Mouse (Mus musculus): ENCODE measurements around the gene Fmnl2. TPM values are rescaled to one million over a fixed set of nuclear protein-coding genes. Genes with fewer than 3 reads are reported as not detected.

Fmnl2 gene
- polyA plus RNA-seq, 1 experiment, result 2.6 TPM

DNA sequence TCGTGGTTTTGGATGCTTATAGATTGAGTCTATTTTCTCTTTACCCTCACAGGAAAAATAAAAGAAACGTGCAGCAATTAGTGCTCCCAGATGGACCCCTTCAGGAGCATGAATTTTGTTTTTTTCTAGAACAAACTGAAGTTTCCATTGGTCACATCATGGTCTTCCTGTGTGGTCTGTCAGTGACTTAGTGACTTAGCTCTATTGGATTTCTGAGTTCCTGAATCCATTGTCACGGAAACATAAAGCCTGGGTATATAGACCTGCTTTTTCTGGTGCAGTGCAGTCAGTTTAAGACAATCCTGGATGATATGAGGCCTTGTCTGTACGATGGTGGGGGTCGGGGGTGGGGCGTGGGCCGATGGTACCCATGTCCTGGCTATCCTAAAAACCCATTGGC is 7.0 kb downstream of the Fmnl2 start:
- H3K27me3 ChIP-seq (ENCODE audit: control insufficient read depth, insufficient read depth, insufficient read length), result no peaks in the 10 kb centered on the region
- H3K36me3 ChIP-seq (ENCODE audit: control insufficient read depth, insufficient read depth), result no peaks in the 10 kb centered on the region
- H3K79me2 ChIP-seq (ENCODE audit: control insufficient read depth, insufficient read depth), result peaks cover 73% of the 10 kb centered on the region
- no peak overlapping the region for H3ac ChIP-seq (ENCODE audit: control insufficient read depth, insufficient read length, low read depth)
- no peak for TF ChIP-seq MYOD1 (IDR thresholded peaks at IDR 0.05; ENCODE audit: control insufficient read depth, insufficient read length, low read depth)
- TF ChIP-seq MYOG (IDR thresholded peaks at IDR 0.05; ENCODE audit: control insufficient read depth, extremely low read depth, insufficient read length), result no peak
- TF ChIP-seq CTCF (IDR thresholded peaks at IDR 0.05; ENCODE audit: control insufficient read depth, insufficient read depth, insufficient read length), result no peak
- no peak for TF ChIP-seq USF1 (IDR thresholded peaks at IDR 0.05; ENCODE audit: low read depth)
- TF ChIP-seq FOSL1 (IDR thresholded peaks at IDR 0.05; ENCODE audit: insufficient read depth, low read length, poor library complexity, severe bottlenecking), result no peak
- no peak for TF ChIP-seq MAX (IDR thresholded peaks at IDR 0.05)
- no peak for TF ChIP-seq CEBPB (IDR thresholded peaks at IDR 0.05; ENCODE audit: low read depth)
- no peak overlapping the region for H3K4me3 ChIP-seq (ENCODE audit: insufficient read depth, poor library complexity, severe bottlenecking)
- peaks cover 20% of the 10 kb centered on the region for H3K79me3 ChIP-seq (ENCODE audit: low read depth)

GRCm38 (mm10) chr2:52866151-52866550 is 8.5 kb downstream of the Fmnl2 start:
- no peaks in the 10 kb centered on the region for H3K36me3 ChIP-seq (ENCODE audit: control insufficient read depth, insufficient read depth)

DNA sequence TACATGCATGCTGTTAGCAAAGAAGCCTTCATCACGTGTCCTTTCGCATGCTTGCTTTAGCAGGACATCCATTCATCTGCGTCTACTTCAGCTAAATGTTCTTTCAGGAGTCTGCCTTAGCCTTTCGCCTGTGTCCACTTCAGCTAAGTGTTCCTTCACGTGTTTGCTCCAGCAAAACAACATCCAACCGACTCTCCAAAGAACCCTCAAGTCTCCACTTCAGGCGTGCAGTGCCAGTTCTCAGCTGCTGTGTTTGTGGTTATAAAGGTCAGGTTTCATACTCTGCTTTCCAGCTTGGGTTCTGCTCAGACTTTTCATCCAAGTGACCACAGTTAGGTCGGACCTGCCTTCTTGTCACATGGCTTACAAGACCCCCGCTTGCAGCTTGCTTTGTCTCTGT is 10.1 kb downstream of the Fmnl2 start:
- no peak overlapping the region for H3ac ChIP-seq (ENCODE audit: control insufficient read depth, insufficient read length, low read depth)
- no peaks in the 10 kb centered on the region for H3K36me3 ChIP-seq (ENCODE audit: control insufficient read depth, insufficient read depth)
- peaks cover 17% of the 10 kb centered on the region for H3K79me3 ChIP-seq (ENCODE audit: low read depth)
- no peaks in the 10 kb centered on the region for H3K27me3 ChIP-seq (ENCODE audit: control insufficient read depth, insufficient read depth, insufficient read length)
- H3K79me2 ChIP-seq (ENCODE audit: control insufficient read depth, insufficient read depth), result peaks cover 62% of the 10 kb centered on the region
- no peak overlapping the region for H3K4me3 ChIP-seq (ENCODE audit: insufficient read depth, poor library complexity, severe bottlenecking)
- no peak for TF ChIP-seq MAX (IDR thresholded peaks at IDR 0.05)
- TF ChIP-seq FOSL1 (IDR thresholded peaks at IDR 0.05; ENCODE audit: insufficient read depth, low read length, poor library complexity, severe bottlenecking), result no peak
- no peak for TF ChIP-seq MYOG (IDR thresholded peaks at IDR 0.05; ENCODE audit: control insufficient read depth, extremely low read depth, insufficient read length)
- no peak for TF ChIP-seq CEBPB (IDR thresholded peaks at IDR 0.05; ENCODE audit: low read depth)
- TF ChIP-seq USF1 (IDR thresholded peaks at IDR 0.05; ENCODE audit: low read depth), result no peak
- no peak for TF ChIP-seq MYOD1 (IDR thresholded peaks at IDR 0.05; ENCODE audit: control insufficient read depth, insufficient read length, low read depth)
- no peak for TF ChIP-seq CTCF (IDR thresholded peaks at IDR 0.05; ENCODE audit: control insufficient read depth, insufficient read depth, insufficient read length)

More at GRCm38 (mm10) chr2:52866151-52866550, 8.5 kb downstream of the Fmnl2 start:
- Histone ChIP-seq H3K27me3 (ENCODE audit: control insufficient read depth, insufficient read depth, insufficient read length) (no peaks in the 10 kb centered on the region), H3K79me2 (ENCODE audit: control insufficient read depth, insufficient read depth) (peaks cover 67% of the 10 kb centered on the region), H3K4me3 (ENCODE audit: insufficient read depth, poor library complexity, severe bottlenecking) (no peak overlapping the region), H3ac (ENCODE audit: control insufficient read depth, insufficient read length, low read depth) (no peak overlapping the region), H3K79me3 (ENCODE audit: low read depth) (peaks cover 17% of the 10 kb centered on the region)
- TF ChIP-seq FOSL1 (IDR thresholded peaks at IDR 0.05; ENCODE audit: insufficient read depth, low read length, poor library complexity, severe bottlenecking), result no peak
- TF ChIP-seq CEBPB (IDR thresholded peaks at IDR 0.05; ENCODE audit: low read depth), result no peak
- no peak for TF ChIP-seq MYOD1 (IDR thresholded peaks at IDR 0.05; ENCODE audit: control insufficient read depth, insufficient read length, low read depth)
- TF ChIP-seq CTCF (IDR thresholded peaks at IDR 0.05; ENCODE audit: control insufficient read depth, insufficient read depth, insufficient read length), result no peak

GRCm38 (mm10) chr2:52868181-52868580 is 10.5 kb downstream of the Fmnl2 start:
- H3K36me3 ChIP-seq (ENCODE audit: control insufficient read depth, insufficient read depth), result no peaks in the 10 kb centered on the region
- H3K79me2 ChIP-seq (ENCODE audit: control insufficient read depth, insufficient read depth), result peaks cover 58% of the 10 kb centered on the region
- no peak overlapping the region for H3K4me3 ChIP-seq (ENCODE audit: insufficient read depth, poor library complexity, severe bottlenecking)

GRCm38 (mm10) chr2:52872636-52873035 is 15.0 kb downstream of the Fmnl2 start:
- Histone ChIP-seq H3K36me3 (ENCODE audit: control insufficient read depth, insufficient read depth) (no peaks in the 10 kb centered on the region), H3ac (ENCODE audit: control insufficient read depth, insufficient read length, low read depth) (no peak overlapping the region), H3K79me2 (ENCODE audit: control insufficient read depth, insufficient read depth) (peaks cover 38% of the 10 kb centered on the region), H3K4me3 (ENCODE audit: insufficient read depth, poor library complexity, severe bottlenecking) (no peak overlapping the region), H3K79me3 (ENCODE audit: low read depth) (peaks cover 5% of the 10 kb centered on the region), H3K27me3 (ENCODE audit: control insufficient read depth, insufficient read depth, insufficient read length) (no peaks in the 10 kb centered on the region)
- TF ChIP-seq CTCF (IDR thresholded peaks at IDR 0.05; ENCODE audit: control insufficient read depth, insufficient read depth, insufficient read length) (no peak), MYOD1 (IDR thresholded peaks at IDR 0.05; ENCODE audit: control insufficient read depth, insufficient read length, low read depth) (no peak), MYOG (IDR thresholded peaks at IDR 0.05; ENCODE audit: control insufficient read depth, extremely low read depth, insufficient read length) (no peak), FOSL1 (IDR thresholded peaks at IDR 0.05; ENCODE audit: insufficient read depth, low read length, poor library complexity, severe bottlenecking) (no peak), MAX (IDR thresholded peaks at IDR 0.05) (no peak), CEBPB (IDR thresholded peaks at IDR 0.05; ENCODE audit: low read depth) (no peak), USF1 (IDR thresholded peaks at IDR 0.05; ENCODE audit: low read depth) (no peak)

More at GRCm38 (mm10) chr2:52868181-52868580, 10.5 kb downstream of the Fmnl2 start:
- no peak for TF ChIP-seq MAX (IDR thresholded peaks at IDR 0.05)
- no peak for TF ChIP-seq CEBPB (IDR thresholded peaks at IDR 0.05; ENCODE audit: low read depth)
- TF ChIP-seq USF1 (IDR thresholded peaks at IDR 0.05; ENCODE audit: low read depth), result no peak
- no peak for TF ChIP-seq MYOG (IDR thresholded peaks at IDR 0.05; ENCODE audit: control insufficient read depth, extremely low read depth, insufficient read length)
- no peak for TF ChIP-seq MYOD1 (IDR thresholded peaks at IDR 0.05; ENCODE audit: control insufficient read depth, insufficient read length, low read depth)
- TF ChIP-seq CTCF (IDR thresholded peaks at IDR 0.05; ENCODE audit: control insufficient read depth, insufficient read depth, insufficient read length), result no peak
- TF ChIP-seq FOSL1 (IDR thresholded peaks at IDR 0.05; ENCODE audit: insufficient read depth, low read length, poor library complexity, severe bottlenecking), result no peak
- H3K27me3 ChIP-seq (ENCODE audit: control insufficient read depth, insufficient read depth, insufficient read length), result no peaks in the 10 kb centered on the region
- H3K79me3 ChIP-seq (ENCODE audit: low read depth), result peaks cover 17% of the 10 kb centered on the region
- no peak overlapping the region for H3ac ChIP-seq (ENCODE audit: control insufficient read depth, insufficient read length, low read depth)
